8 mouse cellular contexts compared by ENCODE assay signal in genomic region chr2:152177162-152177805, GRCm38 (mm10). TPM values are rescaled to one million over a fixed set of nuclear protein-coding genes. Genes with fewer than 3 reads are reported as not detected.
A peak's percentile ranks its signal among the peaks of the same experiment; 100 is the strongest.
DNase-seq lines count a peak whose midpoint lies in the region; ATAC-seq and TF ChIP-seq lines count a peak whose summit lies in the region.

No protein-coding gene starts in this region.

- TF ChIP-seq POLR2A in lung, adult 2 months (IDR thresholded peaks at IDR 0.05; ENCODE audit: borderline replicate concordance, extremely low read depth, low read depth, low read length), result no peak

- H3K9me3 ChIP-seq in heart, embryonic 12.5 days (replicated peaks), result peaks cover 4% of the 10 kb centered on the region; the same call in 1 of the 2 replicates
- H3K9me3 ChIP-seq in kidney, embryonic 14.5 days (ENCODE audit: control insufficient read depth, low read length), result no peaks in the 10 kb centered on the region

- peak; percentile 73 for ATAC-seq in heart, embryonic 12.5 days (ENCODE audit: insufficient number of reproducible peaks, low FRiP score)
- no peak for ATAC-seq in kidney, embryonic 14.5 days (ENCODE audit: low FRiP score, low TSS enrichment)

- peak overlapping the region; percentile 49 for H3K4me2 ChIP-seq in heart, embryonic 12.5 days
- peak overlapping the region; percentile 30 for H3K4me2 ChIP-seq in kidney, embryonic 14.5 days (replicated peaks; ENCODE audit: low read depth, low read length)

- H3K27ac ChIP-seq in heart, embryonic 12.5 days (ENCODE audit: poor library complexity, severe bottlenecking), result 0 out of 2 replicates have a peak overlapping the region, but pooled peaks have one; percentile 1
- H3K27ac ChIP-seq in kidney, embryonic 14.5 days (ENCODE audit: low read depth, low read length), result no peak overlapping the region

- peaks cover 3% of the 10 kb centered on the region; the same call in 1 of the 2 replicates for H3K4me1 ChIP-seq in lung, adult 2 months (ENCODE audit: control insufficient read depth, insufficient read depth, low read length)
- H3K4me1 ChIP-seq in heart, embryonic 12.5 days (replicated peaks), result peaks cover 8% of the 10 kb centered on the region; the same call in 1 of the 2 replicates
- H3K4me1 ChIP-seq in kidney, embryonic 14.5 days (ENCODE audit: control insufficient read depth, insufficient read depth, low read length), result peaks cover 7% of the 10 kb centered on the region; the same call in 1 of the 2 replicates

- TF ChIP-seq CTCF in lung, adult 2 months (IDR thresholded peaks at IDR 0.05; ENCODE audit: insufficient read depth, low read length), result no peak

- H3K27me3 ChIP-seq in heart, embryonic 12.5 days (replicated peaks), result no peaks in the 10 kb centered on the region
- H3K27me3 ChIP-seq in kidney, embryonic 14.5 days (ENCODE audit: control insufficient read depth, insufficient read depth, low read length), result no peaks in the 10 kb centered on the region

- WGBS in lung, adult 2 months, result 24% methylated on average over 24 of the region's 24 CpGs
- 14% methylated on average over 24 of the region's 24 CpGs for WGBS in heart, embryonic 12.5 days
- WGBS in kidney, embryonic 14.5 days, result 13% methylated on average over 23 of the region's 24 CpGs

- no peak overlapping the region for H3K4me3 ChIP-seq in lung, adult 2 months (replicated peaks; ENCODE audit: extremely low read depth, low read depth, low read length)
- peak overlapping the region; percentile 17; the same call in 1 of the 2 replicates for H3K4me3 ChIP-seq in heart, embryonic 12.5 days
- H3K4me3 ChIP-seq in kidney, embryonic 14.5 days (ENCODE audit: low read length), result no peak overlapping the region

- peak; percentile 15 to 49 for DNase-seq in lung, adult 18-20 months
- no peak for DNase-seq in lung, adult 2 months
- peak; percentile 41 for DNase-seq in mesoderm, embryonic 11.5 days (ENCODE audit: low read depth, low spot score)
- no peak for DNase-seq in cerebellum, postnatal 14 days
- no peak for DNase-seq in urinary bladder, postnatal 10 days (ENCODE audit: low spot score)
- DNase-seq in spleen, postnatal 10 days (ENCODE audit: low spot score in 2 of 2), result no peak

- no peaks in the 10 kb centered on the region for H3K36me3 ChIP-seq in heart, embryonic 12.5 days
- no peaks in the 10 kb centered on the region for H3K36me3 ChIP-seq in kidney, embryonic 14.5 days (ENCODE audit: control insufficient read depth, insufficient read depth, low read length)

- H3K9ac ChIP-seq in heart, embryonic 12.5 days, result no peak overlapping the region
- H3K9ac ChIP-seq in kidney, embryonic 14.5 days (ENCODE audit: low read depth, low read length), result no peak overlapping the region

RNA-seq across cellular contexts. Expression of gene Tcf15, which starts 33.9 kb away (rescaled TPM):
- 2.4 and 5.5 TPM in 2 replicates for polyA plus RNA-seq in lung, adult 2 months (2012; rRNA removed)
- polyA plus RNA-seq in heart, embryonic 12.5 days (2016; fragmentation: Nextera tagmentation; extraction: Ambion mirVana), result 4.1 and 4.7 TPM in 2 replicates
- polyA plus RNA-seq in kidney, embryonic 14.5 days (2014; fragmentation: Nextera tagmentation; extraction: Ambion mirVana), result 18.2 and 19.2 TPM in 2 replicates

RNA-seq across cellular contexts. Expression of gene Csnk2a1, which starts 49.4 kb away (rescaled TPM):
- 16.5 and 27.3 TPM in 2 replicates for polyA plus RNA-seq in lung, adult 2 months (2012; rRNA removed)
- 63.2 and 69.2 TPM in 2 replicates for polyA plus RNA-seq in heart, embryonic 12.5 days (2016; fragmentation: Nextera tagmentation; extraction: Ambion mirVana)
- 136 and 149 TPM in 2 replicates for polyA plus RNA-seq in kidney, embryonic 14.5 days (2014; fragmentation: Nextera tagmentation; extraction: Ambion mirVana)

Comparison
In these comparisons a context has a peak if more than half of its experiments do, and no peak if none do; other contexts are left out.
1. DNase-seq: peak in lung, adult 18-20 months (2 of 2) and mesoderm, embryonic 11.5 days (single experiment); none in lung, adult 2 months (single experiment), cerebellum, postnatal 14 days (0 of 2), urinary bladder, postnatal 10 days (single experiment) and spleen, postnatal 10 days (0 of 2).